Mouse (Mus musculus) kidney, adult 10 weeks (tissue): ENCODE results near the gene Olfr345. TPM values are rescaled to one million over a fixed set of nuclear protein-coding genes. Genes with fewer than 3 reads are reported as not detected.

Experiments
- polyA plus RNA-seq: library from polyadenylated mRNA; stranded (reverse); fragments of 350-450 nt; fragmentation: Illumina TruSeq; extraction: RNeasy Lipid Tissue Mini Kit (QIAGEN cat#74804); gene quantifications from one replicate; pipeline ENCODE4 v1.2.3, GENCODE M21; 2014; ENCODE audit warnings: low read depth, low replicate concordance

The Olfr345 gene
- not detected for polyA plus RNA-seq

GRCm38 (mm10) chr2:36639741-36640140 lies at the start of gene Olfr345:
TSS of gene Olfr345 (plus strand) at chr2:36640041.

GRCm38 (mm10) chr2:36685488-36685887 lies 45.6 kb downstream of the Olfr345 start, which contains the start of gene Olfr346:
TSS of gene Olfr346 (plus strand) at chr2:36685788.

Other genes starting within 250 kb of the Olfr345 start
- gene Olfr339, start 221.1 kb upstream of the Olfr345 start, polyA plus RNA-seq = not detected
- not detected for gene Olfr340, start 187.5 kb upstream of the Olfr345 start, polyA plus RNA-seq
- gene Olfr341, start 157.6 kb upstream of the Olfr345 start, polyA plus RNA-seq = not detected
- not detected for gene Olfr342, start 115.0 kb upstream of the Olfr345 start, polyA plus RNA-seq
- gene Olfr344, start 73.4 kb upstream of the Olfr345 start, polyA plus RNA-seq = not detected
- gene Olfr346, start 45.7 kb downstream of the Olfr345 start, polyA plus RNA-seq = not detected
- not detected for gene Olfr347, start 91.9 kb downstream of the Olfr345 start, polyA plus RNA-seq
- gene Olfr348, start 144.2 kb downstream of the Olfr345 start, polyA plus RNA-seq = not detected
- gene Olfr50, start 150.5 kb downstream of the Olfr345 start, polyA plus RNA-seq = not detected
- not detected for gene Olfr3, start 177.0 kb downstream of the Olfr345 start, polyA plus RNA-seq
- not detected for gene Olfr350, start 206.3 kb downstream of the Olfr345 start, polyA plus RNA-seq
- not detected for gene Olfr351, start 222.6 kb downstream of the Olfr345 start, polyA plus RNA-seq
- gene Olfr352, start 228.4 kb downstream of the Olfr345 start, polyA plus RNA-seq = not detected